Mouse (Mus musculus) adrenal gland, adult 8-10 months (tissue): ENCODE data around the gene Tkt. TPM values are rescaled to one million over a fixed set of nuclear protein-coding genes. Genes with fewer than 3 reads are reported as not detected.

Source experiments
- DNase-seq: peaks from one replicate; pipeline ENCODE4 v3.0.0; 2022
- microRNA-seq, 2 experiments: library from miRNA; unstranded; fragments of <30 nt; microRNA quantifications; one replicate each; pipeline ENCODE4 v1.2.0; 2022
- total RNA-seq, 4 experiments: library from RNA; stranded (reverse); gene quantifications; 2 replicates each; pipeline ENCODE4 v1.2.4; 2022

The Tkt gene
- total RNA-seq, 4 experiments from 2014 or later, result 361 to 1,078 (median 577) TPM

DNA sequence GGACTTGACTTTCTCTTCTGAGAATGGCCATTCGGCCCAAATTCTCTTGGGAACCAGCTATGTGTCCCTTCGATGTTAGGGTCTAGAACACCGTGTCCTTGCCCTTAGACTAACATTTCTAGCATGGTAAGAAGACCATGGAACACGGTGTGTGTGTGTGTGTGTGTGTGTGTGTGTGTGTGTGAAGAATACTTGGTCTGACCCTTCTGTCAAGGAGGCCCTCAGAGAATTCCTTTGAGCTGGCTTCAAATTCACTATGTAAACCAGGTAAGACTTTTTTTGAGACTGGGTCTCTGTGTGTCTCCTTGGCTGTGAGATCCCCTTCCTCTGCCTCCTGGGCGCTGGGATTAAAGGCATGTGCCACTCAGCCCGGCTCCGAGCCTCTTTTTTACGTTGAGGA, 74.4 kb downstream of the Tkt start:
- DNase-seq, result no peak

Small RNA genes lying within 50 kb of the gene (microRNA-seq; reads per million reads assigned to microRNA genes)
- 6.1 to 11.1 reads per million in 2 experiments for gene Mir3076

Other genes with a start within 250 kb of the Tkt start
- gene Dcp1a, start 68.8 kb upstream of the Tkt start, total RNA-seq, result 10 to 100 TPM; 24.0 to 37.6 (median 28.3) TPM
- 10 to 100 TPM; 11.9 to 40.7 (median 22.2) TPM for gene Cacna1d, start 56.9 kb upstream of the Tkt start, total RNA-seq
- gene Prkcd, start 77.9 kb downstream of the Tkt start, total RNA-seq, result 100 to 1,000 TPM; 118 to 213 (median 160) TPM
- gene Rft1, start 106.0 kb downstream of the Tkt start, total RNA-seq, result 10 to 100 TPM; 31.0 to 39.7 (median 33.2) TPM
- gene Sfmbt1, start 166.5 kb downstream of the Tkt start, total RNA-seq, result 10 to 100 TPM; 26.7 to 31.3 (median 30.3) TPM